ENCODE assay signal across 7 mouse cellular contexts in the genomic region with DNA sequence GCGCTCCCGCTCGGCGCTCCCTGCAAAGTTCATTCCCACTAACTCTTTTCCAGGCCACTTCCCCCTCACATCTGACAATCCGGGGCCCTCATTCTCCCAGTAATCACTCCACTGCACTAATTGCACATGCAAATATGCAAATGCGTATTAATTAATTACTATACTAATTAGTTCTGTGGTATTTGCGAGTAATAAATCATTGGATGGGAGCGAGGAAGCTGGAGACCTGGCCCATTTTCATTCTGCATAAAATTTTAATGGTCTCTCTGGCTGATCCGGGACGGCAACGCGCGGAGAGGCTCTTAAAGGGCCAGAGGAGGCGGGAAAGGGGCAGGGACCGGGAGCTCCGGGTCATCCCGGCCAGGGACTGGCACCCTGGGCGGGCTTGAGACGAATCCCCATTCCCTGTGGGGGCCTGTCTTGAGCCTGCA. TPM values are rescaled to one million over a fixed set of nuclear protein-coding genes. Genes with fewer than 3 reads are reported as not detected.
DNase-seq lines count a peak whose midpoint lies in the region; ATAC-seq and TF ChIP-seq lines count a peak whose summit lies in the region.

No protein-coding gene starts in this region.

- H3K4me3 ChIP-seq in lung, adult 2 months (replicated peaks; ENCODE audit: extremely low read depth, low read depth, low read length): peak overlapping the region; percentile 39
- H3K4me3 ChIP-seq in embryonic facial prominence, embryonic 11.5 days (ENCODE audit: low read depth, low read length): peak overlapping the region; percentile 21
- H3K4me3 ChIP-seq in neural tube, embryonic 14.5 days (ENCODE audit: low read depth, low read length): peak overlapping the region; percentile 46

- H3K27me3 ChIP-seq in embryonic facial prominence, embryonic 11.5 days (ENCODE audit: control insufficient read depth, insufficient read depth, low read length): peaks cover 80% of the 10 kb centered on the region
- H3K27me3 ChIP-seq in neural tube, embryonic 14.5 days (ENCODE audit: control insufficient read depth, insufficient read depth, low read length): peaks cover 45% of the 10 kb centered on the region

- 0 out of 2 replicates have a peak, but pooled peaks cover 2% of the 10 kb centered on the region for H3K4me1 ChIP-seq in lung, adult 2 months (ENCODE audit: control insufficient read depth, insufficient read depth, low read length)
- H3K4me1 ChIP-seq in embryonic facial prominence, embryonic 11.5 days (ENCODE audit: control insufficient read depth, insufficient read depth, low read length): peaks cover 2% of the 10 kb centered on the region; the same call in 1 of the 2 replicates
- peaks cover 31% of the 10 kb centered on the region for H3K4me1 ChIP-seq in neural tube, embryonic 14.5 days (ENCODE audit: control insufficient read depth, insufficient read depth, low read length)

- TF ChIP-seq POLR2A in lung, adult 2 months (IDR thresholded peaks at IDR 0.05; ENCODE audit: borderline replicate concordance, extremely low read depth, low read depth, low read length): no peak

- H3K9me3 ChIP-seq in embryonic facial prominence, embryonic 11.5 days (replicated peaks; ENCODE audit: control insufficient read depth, low read length): no peaks in the 10 kb centered on the region
- no peaks in the 10 kb centered on the region for H3K9me3 ChIP-seq in neural tube, embryonic 14.5 days (ENCODE audit: control insufficient read depth, low read length)

- H3K27ac ChIP-seq in embryonic facial prominence, embryonic 11.5 days (replicated peaks; ENCODE audit: low read depth, low read length): no peak overlapping the region
- H3K27ac ChIP-seq in neural tube, embryonic 14.5 days (ENCODE audit: low read depth, low read length): peak overlapping the region; percentile 95

- no peaks in the 10 kb centered on the region for H3K36me3 ChIP-seq in embryonic facial prominence, embryonic 11.5 days (replicated peaks; ENCODE audit: control insufficient read depth, insufficient read depth, low read depth, low read length)
- H3K36me3 ChIP-seq in neural tube, embryonic 14.5 days (ENCODE audit: control insufficient read depth, insufficient read depth, low read length): no peaks in the 10 kb centered on the region

- DNase-seq in lung, adult 2 months: no peak
- DNase-seq in lung, postnatal 25 days (ENCODE audit: low spot score): no peak
- no peak for DNase-seq in embryonic facial prominence, embryonic 11.5 days (ENCODE audit: low spot score)
- peak; percentile 44 for DNase-seq in kidney, postnatal 10 days
- DNase-seq in right cerebral cortex, postnatal 14 days: no peak
- no peak for DNase-seq in thymus, adult 18-20 months

- peak overlapping the region; percentile 70 for H3K4me2 ChIP-seq in embryonic facial prominence, embryonic 11.5 days (ENCODE audit: low read depth, low read length)
- peak overlapping the region; percentile 91 for H3K4me2 ChIP-seq in neural tube, embryonic 14.5 days (ENCODE audit: low read depth, low read length)

- under 1% methylated on average over 19 of the region's 19 CpGs for WGBS in lung, adult 2 months
- 0% methylated on average over 19 of the region's 19 CpGs for WGBS in embryonic facial prominence, embryonic 11.5 days
- 0% methylated on average over 18 of the region's 19 CpGs for WGBS in neural tube, embryonic 14.5 days

- ATAC-seq in embryonic facial prominence, embryonic 11.5 days (replicated peaks; ENCODE audit: insufficient number of reproducible peaks, low FRiP score, low TSS enrichment, low read depth): no peak
- ATAC-seq in neural tube, embryonic 14.5 days (ENCODE audit: low read depth): peak; percentile 42

- TF ChIP-seq CTCF in lung, adult 2 months (IDR thresholded peaks at IDR 0.05; ENCODE audit: insufficient read depth, low read length): no peak

- no peak overlapping the region for H3K9ac ChIP-seq in embryonic facial prominence, embryonic 11.5 days (replicated peaks; ENCODE audit: low read length)
- peak overlapping the region; percentile 70 for H3K9ac ChIP-seq in neural tube, embryonic 14.5 days (replicated peaks; ENCODE audit: low read depth, low read length)

RNA-seq across cellular contexts. Expression of gene Ppp1r1b, which starts 9.1 kb away (rescaled TPM):
- polyA plus RNA-seq in lung, adult 2 months (2012; rRNA removed): 20.0 and 22.1 TPM in 2 replicates
- polyA plus RNA-seq in embryonic facial prominence, embryonic 11.5 days (2014; fragmentation: Nextera tagmentation; extraction: Ambion mirVana): 0.24 and 0.31 TPM in 2 replicates
- polyA plus RNA-seq in neural tube, embryonic 14.5 days (2014; fragmentation: Nextera tagmentation; extraction: Ambion mirVana): 1.3 and 2.4 TPM in 2 replicates

RNA-seq across cellular contexts. Expression of gene Neurod2, which starts 9.6 kb away (rescaled TPM):
- not detected in 2 replicates for polyA plus RNA-seq in lung, adult 2 months (2012; rRNA removed)
- 0.13 and 0.24 TPM in 2 replicates for polyA plus RNA-seq in embryonic facial prominence, embryonic 11.5 days (2014; fragmentation: Nextera tagmentation; extraction: Ambion mirVana)
- 25.3 and 25.5 TPM in 2 replicates for polyA plus RNA-seq in neural tube, embryonic 14.5 days (2014; fragmentation: Nextera tagmentation; extraction: Ambion mirVana)

RNA-seq across cellular contexts. Expression of gene Stard3, which starts 19.1 kb away (rescaled TPM):
- 131 and 143 TPM in 2 replicates for polyA plus RNA-seq in lung, adult 2 months (2012; rRNA removed)
- polyA plus RNA-seq in embryonic facial prominence, embryonic 11.5 days (2014; fragmentation: Nextera tagmentation; extraction: Ambion mirVana): 31.1 and 33.8 TPM in 2 replicates
- polyA plus RNA-seq in neural tube, embryonic 14.5 days (2014; fragmentation: Nextera tagmentation; extraction: Ambion mirVana): 28.0 and 35.6 TPM in 2 replicates

RNA-seq across cellular contexts. Expression of gene Tcap, which starts 44.5 kb away (rescaled TPM):
- polyA plus RNA-seq in lung, adult 2 months (2012; rRNA removed): 73.7 and 136 TPM in 2 replicates
- 0.29 and 0.46 TPM in 2 replicates for polyA plus RNA-seq in embryonic facial prominence, embryonic 11.5 days (2014; fragmentation: Nextera tagmentation; extraction: Ambion mirVana)
- polyA plus RNA-seq in neural tube, embryonic 14.5 days (2014; fragmentation: Nextera tagmentation; extraction: Ambion mirVana): 0.29 and 0.39 TPM in 2 replicates

RNA-seq across cellular contexts. Expression of gene Pnmt, which starts 47.2 kb away (rescaled TPM):
- 2.0 and 3.5 TPM in 2 replicates for polyA plus RNA-seq in lung, adult 2 months (2012; rRNA removed)
- polyA plus RNA-seq in embryonic facial prominence, embryonic 11.5 days (2014; fragmentation: Nextera tagmentation; extraction: Ambion mirVana): 0.18 and 0.24 TPM in 2 replicates
- 1.8 and 2.6 TPM in 2 replicates for polyA plus RNA-seq in neural tube, embryonic 14.5 days (2014; fragmentation: Nextera tagmentation; extraction: Ambion mirVana)

Comparison
In these comparisons a context has a peak if more than half of its experiments do, and no peak if none do; other contexts are left out.
1. RNA of gene Neurod2, which starts 9.6 kb away (polyA plus RNA-seq): 25.3 to 25.5 TPM in neural tube, embryonic 14.5 days; 0.13 to 0.24 TPM in embryonic facial prominence, embryonic 11.5 days and not detected in lung, adult 2 months; every median in the first group is over 10 times any median in the second.
2. Peak in every context shown above with its lines, with median percentiles within 50 percentile points of each other: H3K4me3 ChIP-seq.